Mouse (Mus musculus) forebrain, embryonic 14.5 days (tissue): ENCODE measurements around the gene Fblim1. TPM values are rescaled to one million over a fixed set of nuclear protein-coding genes. Genes with fewer than 3 reads are reported as not detected.

Experiments
- ATAC-seq: fragments of 200-750 bp; cut with Nextera tagmentation; 2 replicates; pipeline ENCODE4 v1.8.0; 2017; ENCODE audit warnings: mild to moderate bottlenecking, moderate library complexity
- DNase-seq: peaks from one replicate; pipeline ENCODE4 v3.0.0-alpha.2; 2015; ENCODE audit warnings: low spot score
- H3K27ac ChIP-seq: fragments of 300-500 bp; sonication (generic); 2 replicates; pipeline ENCODE4 v1.5.1; 2014; ENCODE audit warnings: low read depth, mild to moderate bottlenecking, control low read depth, low read length, moderate library complexity
- H3K27me3 ChIP-seq: fragments of 300-500 bp; sonication (generic); replicated peaks from 2 replicates; pipeline ENCODE4 v1.6.1; 2014; ENCODE audit warnings: low read length, control low read depth, mixed read lengths; ENCODE audit not compliant: control insufficient read depth, insufficient read depth
- H3K36me3 ChIP-seq: fragments of 300-500 bp; sonication (generic); 2 replicates; pipeline ENCODE4 v1.6.1; 2014; ENCODE audit warnings: low read length, control low read depth; ENCODE audit not compliant: control insufficient read depth, insufficient read depth
- H3K4me1 ChIP-seq: fragments of 300-500 bp; sonication (generic); 2 replicates; pipeline ENCODE4 v1.6.1; 2014; ENCODE audit warnings: antibody characterized with exemption, low read length, control low read depth; ENCODE audit not compliant: control insufficient read depth, insufficient read depth
- H3K4me2 ChIP-seq: fragments of 300-500 bp; sonication (generic); 2 replicates; pipeline ENCODE4 v1.6.1; 2014; ENCODE audit warnings: mild to moderate bottlenecking, control low read depth, low read length
- H3K4me3 ChIP-seq: fragments of 300-500 bp; sonication (generic); 2 replicates; pipeline ENCODE4 v1.5.1; 2014; ENCODE audit warnings: low read depth, low read length, control low read depth
- H3K9ac ChIP-seq: fragments of 300-500 bp; sonication (generic); 2 replicates; pipeline ENCODE4 v1.6.1; 2014; ENCODE audit warnings: mild to moderate bottlenecking, low read length, control low read depth, moderate library complexity
- H3K9me3 ChIP-seq: fragments of 300-500 bp; sonication (generic); replicated peaks from 2 replicates; pipeline ENCODE4 v1.6.1; 2016; ENCODE audit warnings: low read length, control low read depth, mixed read lengths; ENCODE audit not compliant: control insufficient read depth
- WGBS: fragments of 180-500 bp; shearing (Covaris S2); extraction: QIAGEN DNeasy Blood & Tissue Kit; methylation state at CpG from one replicate; pipeline ENCODE4 v1.1.7; 2014; 5-methylcytosine and 5-hydroxymethylcytosine counted together
- polyA plus RNA-seq: library from polyadenylated mRNA; unstranded; fragments of >200 nt; fragmentation: Nextera tagmentation; extraction: Ambion mirVana; gene quantifications from 2 replicates; pipeline ENCODE4 v1.2.1, GENCODE M21; 2014

Gene Fblim1
- polyA plus RNA-seq, 1 experiment from 2014 or later = 15.1 TPM

- Histone ChIP-seq H3K27me3 (no peaks in the 10 kb centered on the region), H3K4me2 (peak overlapping the region; percentile 92), H3K27ac (peak overlapping the region; percentile 97), H3K36me3 (no peaks in the 10 kb centered on the region), H3K9me3 (no peaks in the 10 kb centered on the region), H3K4me1 (peaks cover 14% of the 10 kb centered on the region), H3K9ac (peak overlapping the region; percentile 92), H3K4me3 (peak overlapping the region; percentile 84)
- ATAC-seq = no peak
- 48% methylated on average over 12 of the region's 12 CpGs for WGBS
- DNase-seq = no peak
Measured at GRCm38 (mm10) chr4:141539213-141539767, 66.6 kb downstream of the Fblim1 start.

GRCm38 (mm10) chr4:141538408-141539212 is 67.3 kb downstream of the Fblim1 start, which contains the start of gene Spen:
Gene Spen (minus strand): TSS chr4:141538597.
- Histone ChIP-seq H3K4me1 (peaks cover 17% of the 10 kb centered on the region), H3K9ac (peak within 1 kb of the TSS; percentile 92), H3K36me3 (no peaks in the 10 kb centered on the region), H3K9me3 (no peaks in the 10 kb centered on the region), H3K27ac (peak within 1 kb of the TSS; percentile 97), H3K4me2 (peak within 1 kb of the TSS; percentile 92), H3K27me3 (no peaks in the 10 kb centered on the region), H3K4me3 (peak within 1 kb of the TSS; percentile 84)
- peak; percentile 79 for ATAC-seq
- peak; percentile 97 for DNase-seq
- under 1% methylated on average over 56 of the region's 88 CpGs for WGBS

DNA sequence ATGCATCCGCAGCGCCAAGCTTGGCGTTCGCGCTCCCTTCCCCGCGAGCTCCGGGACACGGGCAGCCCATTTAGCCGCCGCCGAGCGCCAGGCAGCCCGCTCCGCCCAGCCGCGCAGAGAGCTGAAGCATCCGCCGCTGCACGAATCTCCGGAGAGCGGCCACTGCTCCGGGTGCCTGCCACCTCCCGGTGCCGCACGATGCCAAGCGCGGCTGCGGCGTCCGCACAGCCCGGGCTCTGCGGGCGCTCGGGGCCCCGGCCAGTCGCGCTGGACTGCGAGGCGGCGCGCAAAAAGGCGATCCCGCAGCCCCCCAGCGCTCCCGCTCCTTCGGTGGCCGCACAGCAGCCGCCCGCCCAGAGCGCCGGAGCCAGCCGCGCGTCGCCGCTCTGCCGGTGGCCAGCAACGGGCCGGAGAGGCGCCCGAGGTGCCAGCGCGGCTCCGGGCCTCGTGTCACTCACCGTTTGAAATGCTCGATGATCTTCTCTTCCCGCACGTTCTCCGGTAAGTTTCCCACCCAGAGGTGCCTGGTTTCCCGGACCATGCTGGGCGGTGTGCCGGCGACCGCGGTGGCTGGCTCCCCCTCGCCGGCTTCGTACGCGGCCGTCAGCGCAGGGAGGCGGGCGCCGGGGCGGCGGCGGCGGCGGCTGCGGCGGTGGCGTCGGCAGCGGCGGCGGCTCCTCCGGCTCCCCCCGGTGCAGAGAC is 68.0 kb downstream of the Fblim1 start:
- Histone ChIP-seq H3K27ac (peak overlapping the region; percentile 97), H3K9me3 (no peaks in the 10 kb centered on the region), H3K4me1 (peaks cover 17% of the 10 kb centered on the region), H3K36me3 (no peaks in the 10 kb centered on the region), H3K27me3 (no peaks in the 10 kb centered on the region), H3K4me3 (peak overlapping the region; percentile 84), H3K9ac (peak overlapping the region; percentile 92), H3K4me2 (peak overlapping the region; percentile 92)
- WGBS = under 1% methylated on average over 90 of the region's 101 CpGs
- DNase-seq (peak; percentile 31), ATAC-seq (no peak; the same call in 1 of the 2 replicates)

GRCm38 (mm10) chr4:141537226-141537610 is 68.7 kb downstream of the Fblim1 start:
- under 1% methylated on average over 14 of the region's 14 CpGs for WGBS
- H3K4me3 ChIP-seq = peak overlapping the region; percentile 84
- no peaks in the 10 kb centered on the region for H3K9me3 ChIP-seq
- H3K9ac ChIP-seq = peak overlapping the region; percentile 92
- no peaks in the 10 kb centered on the region for H3K36me3 ChIP-seq
- no peaks in the 10 kb centered on the region for H3K27me3 ChIP-seq
- peaks cover 15% of the 10 kb centered on the region for H3K4me1 ChIP-seq
- H3K4me2 ChIP-seq = peak overlapping the region; percentile 92
- ATAC-seq (no peak), DNase-seq (no peak)
- H3K27ac ChIP-seq = peak overlapping the region; percentile 97

GRCm38 (mm10) chr4:141536291-141537225 is 69.3 kb downstream of the Fblim1 start:
- under 1% methylated on average over 58 of the region's 61 CpGs for WGBS
- Histone ChIP-seq H3K27me3 (no peaks in the 10 kb centered on the region), H3K36me3 (no peaks in the 10 kb centered on the region), H3K4me1 (peaks cover 15% of the 10 kb centered on the region), H3K9ac (peak overlapping the region; percentile 92), H3K27ac (peak overlapping the region; percentile 91), H3K4me3 (peak overlapping the region; percentile 84), H3K9me3 (no peaks in the 10 kb centered on the region), H3K4me2 (peak overlapping the region; percentile 92)
- peak; percentile 82 for DNase-seq
- peak; percentile 55 for ATAC-seq

DNA sequence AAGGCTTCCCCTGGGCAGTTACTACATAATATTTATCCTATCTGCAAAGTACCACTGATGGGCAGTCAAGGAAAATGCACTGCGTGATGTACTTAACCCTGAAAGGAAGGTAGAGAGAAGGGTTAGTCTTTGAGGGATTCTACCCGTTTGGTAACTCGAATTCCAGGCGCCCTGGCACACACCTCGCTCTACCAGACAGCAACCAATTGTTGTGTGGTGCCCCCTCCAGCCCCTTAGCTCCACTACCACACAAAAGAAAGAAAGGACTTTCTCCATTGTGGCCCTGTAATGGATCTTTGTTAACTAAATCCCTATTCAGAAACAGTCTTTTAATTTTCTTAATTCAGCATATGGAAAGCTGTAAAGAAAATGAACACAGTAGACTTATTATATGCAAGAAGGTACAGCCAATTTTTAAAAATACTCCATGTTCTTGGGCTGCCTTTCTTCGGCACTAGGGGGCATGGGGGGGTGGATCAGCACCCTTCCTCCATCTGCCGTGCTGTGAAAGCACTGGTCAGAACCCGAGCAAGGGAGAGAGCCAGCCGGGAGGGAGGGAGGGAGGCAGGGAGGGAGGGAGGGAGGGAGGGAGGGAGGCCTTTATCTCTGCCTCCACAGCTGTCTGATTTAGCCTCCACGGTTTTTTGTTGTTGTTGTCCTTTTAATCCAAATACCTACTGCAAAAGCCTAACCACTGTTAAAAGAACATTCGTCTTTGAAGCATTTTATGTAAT is 70.8 kb downstream of the Fblim1 start:
- H3K27ac ChIP-seq = peak overlapping the region; percentile 91
- 4% methylated on average over 10 of the region's 11 CpGs for WGBS

GRCm38 (mm10) chr4:141530979-141531378 is 74.9 kb downstream of the Fblim1 start:
- WGBS = 79% methylated on average over 15 of the region's 15 CpGs
- H3K36me3 ChIP-seq = 0 out of 2 replicates have a peak, but pooled peaks cover 4% of the 10 kb centered on the region
- no peaks in the 10 kb centered on the region for H3K9me3 ChIP-seq
- no peak for ATAC-seq
- no peak overlapping the region for H3K9ac ChIP-seq
- H3K4me1 ChIP-seq = peaks cover 10% of the 10 kb centered on the region; the same call in 1 of the 2 replicates
- no peaks in the 10 kb centered on the region for H3K27me3 ChIP-seq
- H3K4me2 ChIP-seq = no peak overlapping the region
- DNase-seq = no peak
- no peak overlapping the region for H3K27ac ChIP-seq
- H3K4me3 ChIP-seq = no peak overlapping the region

More for the DNA sequence above, 70.8 kb downstream of the Fblim1 start:
- DNase-seq = peak; percentile 82
- H3K4me1 ChIP-seq = peaks cover 15% of the 10 kb centered on the region
- H3K27me3 ChIP-seq = no peaks in the 10 kb centered on the region
- ATAC-seq = peak; percentile 35; the same call in 1 of the 2 replicates
- peak overlapping the region; percentile 84 for H3K4me3 ChIP-seq
- no peaks in the 10 kb centered on the region for H3K36me3 ChIP-seq
- H3K4me2 ChIP-seq = peak overlapping the region; percentile 92
- no peaks in the 10 kb centered on the region for H3K9me3 ChIP-seq
- peak overlapping the region; percentile 92 for H3K9ac ChIP-seq
